Mouse (Mus musculus) cortical plate, adult 2 months (tissue): ENCODE results near the gene Ankrd35. TPM values are rescaled to one million over a fixed set of nuclear protein-coding genes. Genes with fewer than 3 reads are reported as not detected.
A peak's percentile ranks its signal among the peaks of the same experiment; 100 is the strongest.
"Not testable (repeated sequence)": the region's sequence is repeated elsewhere in the genome, so short reads cannot be mapped to it uniquely, and the experiment has no call there.

Experiments used
- H3K27ac ChIP-seq: fragments of 200-500 bp; 2 replicates; pipeline ENCODE4 v1.5.1; 2012; ENCODE audit warnings: low read length, control low read depth, inconsistent platforms; ENCODE audit not compliant: insufficient read depth
- H3K4me1 ChIP-seq: fragments of 200-500 bp; 2 replicates; pipeline ENCODE4 v1.6.1; 2011; ENCODE audit warnings: low read length; ENCODE audit not compliant: control insufficient read depth, insufficient read depth
- H3K4me3 ChIP-seq: fragments of 200-500 bp; 2 replicates; pipeline ENCODE4 v1.5.1; 2011; ENCODE audit warnings: mild to moderate bottlenecking, low read length, control low read depth; ENCODE audit not compliant: insufficient read depth
- CTCF ChIP-seq: fragments of 200-500 bp; IDR thresholded peaks from 2 replicates; pipeline ENCODE4 v1.5.1; 2011; ENCODE audit warnings: mild to moderate bottlenecking, control low read depth, low read length; ENCODE audit not compliant: insufficient read depth; ENCODE audit errors: extremely low read depth
- POLR2A ChIP-seq: fragments of 200-500 bp; IDR thresholded peaks from 2 replicates; pipeline ENCODE4 v1.6.1; 2011; ENCODE audit warnings: mild to moderate bottlenecking, low read length, control low read depth; ENCODE audit not compliant: insufficient read depth; ENCODE audit errors: extremely low read depth
- polyA plus RNA-seq: library from polyadenylated mRNA; depleted of rRNA; stranded (reverse); fragments of >200 nt; gene quantifications from 2 replicates; pipeline ENCODE4 v1.2.3, GENCODE M21; 2012

The Ankrd35 gene
- polyA plus RNA-seq, 1 experiment = 7.8 TPM

GRCm38 (mm10) chr3:96684151-96684821 lies 14.4 kb downstream of the Ankrd35 start:
- Histone ChIP-seq H3K27ac (no peak overlapping the region), H3K4me3 (no peak overlapping the region)
- no peak for TF ChIP-seq CTCF
- no peak for TF ChIP-seq POLR2A

GRCm38 (mm10) chr3:96684822-96685156 lies 14.9 kb downstream of the Ankrd35 start:
- TF ChIP-seq POLR2A = no peak
- no peak for TF ChIP-seq CTCF
- no peaks in the 10 kb centered on the region for H3K4me1 ChIP-seq
- no peak overlapping the region for H3K4me3 ChIP-seq
- no peak overlapping the region for H3K27ac ChIP-seq

More at GRCm38 (mm10) chr3:96684151-96684821, 14.4 kb downstream of the Ankrd35 start:
- H3K4me1 ChIP-seq = no peaks in the 10 kb centered on the region

GRCm38 (mm10) chr3:96686057-96686456 lies 16.1 kb downstream of the Ankrd35 start:
- H3K4me1 ChIP-seq, H3K27ac ChIP-seq, H3K4me3 ChIP-seq: not testable (repeated sequence)

GRCm38 (mm10) chr3:96688854-96689253 lies 18.9 kb downstream of the Ankrd35 start:
- Histone ChIP-seq H3K4me1 (no peaks in the 10 kb centered on the region), H3K27ac (no peak overlapping the region), H3K4me3 (peak overlapping the region; percentile 15; the same call in 1 of the 2 replicates)
- TF ChIP-seq CTCF (no peak), POLR2A (no peak)

- H3K27ac ChIP-seq = no peak overlapping the region
- TF ChIP-seq CTCF = no peak
- TF ChIP-seq POLR2A = no peak
- H3K4me3 ChIP-seq = no peak overlapping the region
- H3K4me1 ChIP-seq = no peaks in the 10 kb centered on the region
Measured at GRCm38 (mm10) chr3:96690298-96690697, 20.4 kb downstream of the Ankrd35 start.

GRCm38 (mm10) chr3:96692506-96692905 lies 22.6 kb downstream of the Ankrd35 start:
- Histone ChIP-seq H3K27ac (no peak overlapping the region; the same call in 1 of the 2 replicates), H3K4me1 (no peaks in the 10 kb centered on the region), H3K4me3 (no peak overlapping the region)
- TF ChIP-seq POLR2A (no peak), CTCF (no peak)

- Histone ChIP-seq H3K27ac (no peak overlapping the region), H3K4me1 (no peaks in the 10 kb centered on the region), H3K4me3 (no peak overlapping the region)
- TF ChIP-seq CTCF = no peak
- TF ChIP-seq POLR2A = no peak
Measured at GRCm38 (mm10) chr3:96693579-96693978, 23.6 kb downstream of the Ankrd35 start.

- H3K4me3 ChIP-seq = peak within 1 kb of the TSS; percentile 86
Measured at GRCm38 (mm10) chr3:96696198-96696765, 26.4 kb downstream of the Ankrd35 start, which contains the start of gene Pias3. Pias3 (plus strand) TSS chr3:96696384.

GRCm38 (mm10) chr3:96696766-96697732 lies 27.1 kb downstream of the Ankrd35 start:
- TF ChIP-seq CTCF (no peak), POLR2A (no peak)

More at GRCm38 (mm10) chr3:96696198-96696765, 26.4 kb downstream of the Ankrd35 start, which contains the start of gene Pias3:
- peak within 1 kb of the TSS; percentile 76; the same call in 1 of the 2 replicates for H3K27ac ChIP-seq
- H3K4me1 ChIP-seq = no peaks in the 10 kb centered on the region
- no peak for TF ChIP-seq CTCF
- peak; percentile 48; the same call in 1 of the 2 replicates for TF ChIP-seq POLR2A

More at GRCm38 (mm10) chr3:96696766-96697732, 27.1 kb downstream of the Ankrd35 start:
- H3K27ac ChIP-seq = peak overlapping the region; percentile 76; the same call in 1 of the 2 replicates
- H3K4me1 ChIP-seq = no peaks in the 10 kb centered on the region
- H3K4me3 ChIP-seq = peak overlapping the region; percentile 86
